ENCODE assay signal across 9 mouse cellular contexts in genomic region chr7:38166930-38167645, GRCm38 (mm10). TPM values are rescaled to one million over a fixed set of nuclear protein-coding genes. Genes with fewer than 3 reads are reported as not detected.
DNase-seq lines count a peak whose midpoint lies in the region; ATAC-seq and TF ChIP-seq lines count a peak whose summit lies in the region.
"Had no signal": no experiment of that assay in that cellular context is flagged by ENCODE, and none has a peak within 500 bp of the region (broad histone marks: within the 10 kb centered on the region; RNA-seq: fewer than 3 reads in every experiment).

No protein-coding gene starts in this region.

- no peak overlapping the region for H3K27ac ChIP-seq in forebrain, embryonic 13.5 days
- H3K27ac ChIP-seq in forebrain, embryonic 11.5 days (ENCODE audit: low read depth, low read length), result no peak overlapping the region
- H3K27ac ChIP-seq in testis, adult 2 months (ENCODE audit: control insufficient read depth, insufficient read depth, low read depth, low read length), result no peak overlapping the region
- no peak overlapping the region for H3K27ac ChIP-seq in liver, embryonic 14.5 days
- H3K27ac ChIP-seq in stomach, postnatal 0 days (replicated peaks), result no peak overlapping the region

- no peaks in the 10 kb centered on the region for H3K36me3 ChIP-seq in forebrain, embryonic 13.5 days (ENCODE audit: poor library complexity, severe bottlenecking)
- H3K36me3 ChIP-seq in forebrain, embryonic 11.5 days (ENCODE audit: control insufficient read depth, insufficient read depth, low read length), result no peaks in the 10 kb centered on the region
- no peaks in the 10 kb centered on the region for H3K36me3 ChIP-seq in testis, adult 2 months (ENCODE audit: control insufficient read depth, insufficient read depth, low read length)
- no peaks in the 10 kb centered on the region for H3K36me3 ChIP-seq in liver, embryonic 14.5 days (replicated peaks; ENCODE audit: control insufficient read depth, insufficient read depth, low read depth)
- no peaks in the 10 kb centered on the region for H3K36me3 ChIP-seq in stomach, postnatal 0 days (ENCODE audit: control insufficient read depth, insufficient read depth, low read length)

- TF ChIP-seq CTCF in testis, adult 2 months (IDR thresholded peaks at IDR 0.05; ENCODE audit: control insufficient read depth, insufficient read depth, insufficient replicate concordance, low read depth, low read length), result no peak
- TF ChIP-seq CTCF in liver, embryonic 14.5 days (IDR thresholded peaks at IDR 0.05; ENCODE audit: low read depth), result no peak
- TF ChIP-seq CTCF in stomach, postnatal 0 days (IDR thresholded peaks at IDR 0.05; ENCODE audit: low read depth), result no peak

- no peak for TF ChIP-seq EP300 in liver, embryonic 14.5 days (IDR thresholded peaks at IDR 0.05; ENCODE audit: low read depth)
- no peak for TF ChIP-seq EP300 in stomach, postnatal 0 days (optimal IDR thresholded peaks at IDR 0.05)

- no peak overlapping the region for H3K4me3 ChIP-seq in forebrain, embryonic 13.5 days
- no peak overlapping the region for H3K4me3 ChIP-seq in forebrain, embryonic 11.5 days (ENCODE audit: low read depth, low read length)
- H3K4me3 ChIP-seq in testis, adult 2 months (ENCODE audit: control insufficient read depth, low read depth, low read length), result 0 out of 2 replicates have a peak overlapping the region, but pooled peaks have one; percentile 6
- no peak overlapping the region for H3K4me3 ChIP-seq in liver, embryonic 14.5 days (ENCODE audit: insufficient read depth in 1 of 2, low read depth in 2 of 2, low read length in 2 of 2)
- no peak overlapping the region for H3K4me3 ChIP-seq in stomach, postnatal 0 days (ENCODE audit: low read depth, low read length)

- 71% methylated on average over 21 of the region's 21 CpGs for WGBS in forebrain, embryonic 13.5 days
- WGBS in forebrain, embryonic 11.5 days, result 69% methylated on average over 21 of the region's 21 CpGs
- 21% methylated on average over 21 of the region's 21 CpGs for whole genome bisulfite sequencing in liver, embryonic 14.5 days (ENCODE audit: insufficient replicate concordance)
- WGBS in stomach, postnatal 0 days, result 26% methylated on average over 21 of the region's 21 CpGs

- H3K4me2 ChIP-seq in forebrain, embryonic 13.5 days, result peak overlapping the region; percentile 18; the same call in 1 of the 2 replicates
- H3K4me2 ChIP-seq in forebrain, embryonic 11.5 days (ENCODE audit: low read depth, low read length, severe bottlenecking), result no peak overlapping the region
- H3K4me2 ChIP-seq in liver, embryonic 14.5 days (ENCODE audit: low read depth), result peak overlapping the region; percentile 30
- peak overlapping the region; percentile 45 for H3K4me2 ChIP-seq in stomach, postnatal 0 days (replicated peaks; ENCODE audit: low read depth)

- no peak overlapping the region for H3K9ac ChIP-seq in forebrain, embryonic 13.5 days
- no peak overlapping the region for H3K9ac ChIP-seq in forebrain, embryonic 11.5 days (ENCODE audit: low read length)
- no peak overlapping the region for H3K9ac ChIP-seq in liver, embryonic 14.5 days (replicated peaks)
- H3K9ac ChIP-seq in stomach, postnatal 0 days (ENCODE audit: low read length), result 0 out of 2 replicates have a peak overlapping the region, but pooled peaks have one; percentile 27

- ATAC-seq in forebrain, embryonic 13.5 days, result 0 out of 2 replicates have a peak, but pooled peaks have one; percentile 28
- ATAC-seq in forebrain, embryonic 11.5 days (replicated peaks; ENCODE audit: low FRiP score), result no peak
- ATAC-seq in liver, embryonic 14.5 days (ENCODE audit: insufficient read depth), result no peak
- ATAC-seq in stomach, postnatal 0 days (ENCODE audit: low FRiP score, low TSS enrichment), result no peak

- no peaks in the 10 kb centered on the region for H3K27me3 ChIP-seq in forebrain, embryonic 13.5 days
- no peaks in the 10 kb centered on the region for H3K27me3 ChIP-seq in forebrain, embryonic 11.5 days (ENCODE audit: control insufficient read depth, insufficient read depth, low read length)
- H3K27me3 ChIP-seq in testis, adult 2 months (ENCODE audit: control insufficient read depth, insufficient read depth, low read length), result no peaks in the 10 kb centered on the region
- H3K27me3 ChIP-seq in liver, embryonic 14.5 days (ENCODE audit: control insufficient read depth, insufficient read depth, low read length), result no peaks in the 10 kb centered on the region
- no peaks in the 10 kb centered on the region for H3K27me3 ChIP-seq in stomach, postnatal 0 days (ENCODE audit: control insufficient read depth, insufficient read depth, low read length)

- no peak for DNase-seq in forebrain, embryonic 11.5 days (ENCODE audit: low spot score)
- no peak for DNase-seq in testis, postnatal 10 days (ENCODE audit: low spot score)
- no peak for DNase-seq in liver, embryonic 14.5 days (ENCODE audit: low read depth in 3 of 3, low spot score in 3 of 3)
- DNase-seq in stomach, postnatal 0 days (ENCODE audit: low spot score), result no peak
- DNase-seq in left cerebral cortex, adult 9 months (ENCODE audit: low spot score in 2 of 2), result no peak
- no peak for DNase-seq in layer of hippocampus, adult 8-10 months (ENCODE audit: low spot score in 2 of 2)
- DNase-seq: gastrocnemius, postnatal 36 days had no signal

- H3K4me1 ChIP-seq in forebrain, embryonic 13.5 days, result no peaks in the 10 kb centered on the region
- no peaks in the 10 kb centered on the region for H3K4me1 ChIP-seq in forebrain, embryonic 11.5 days (replicated peaks; ENCODE audit: control insufficient read depth, insufficient read depth, low read length)
- H3K4me1 ChIP-seq in testis, adult 2 months (ENCODE audit: control insufficient read depth, insufficient read depth, low read length), result peaks cover 3% of the 10 kb centered on the region; the same call in 1 of the 2 replicates
- H3K4me1 ChIP-seq in liver, embryonic 14.5 days (replicated peaks; ENCODE audit: control insufficient read depth in 2 of 2, insufficient read depth in 2 of 2, low read length in 1 of 2), result peaks cover 3 to 6% of the 10 kb centered on the region in 2 experiments; a peak in 1 of 4 replicates
- no peaks in the 10 kb centered on the region for H3K4me1 ChIP-seq in stomach, postnatal 0 days (replicated peaks; ENCODE audit: control insufficient read depth, insufficient read depth)

- no peak for TF ChIP-seq POLR2A in testis, adult 2 months (IDR thresholded peaks at IDR 0.05; ENCODE audit: control insufficient read depth, low read depth, low read length)

- no peaks in the 10 kb centered on the region for H3K9me3 ChIP-seq in forebrain, embryonic 13.5 days (replicated peaks)
- H3K9me3 ChIP-seq in forebrain, embryonic 11.5 days (ENCODE audit: control insufficient read depth, low read length), result no peaks in the 10 kb centered on the region
- no peaks in the 10 kb centered on the region for H3K9me3 ChIP-seq in liver, embryonic 14.5 days (ENCODE audit: control insufficient read depth, low read length)
- no peaks in the 10 kb centered on the region for H3K9me3 ChIP-seq in stomach, postnatal 0 days (ENCODE audit: control insufficient read depth, low read length)

RNA-seq across cellular contexts. Expression of gene 1600014C10Rik, which starts 15.9 kb away (rescaled TPM):
- polyA plus RNA-seq in forebrain, embryonic 13.5 days (2015; fragmentation: Nextera tagmentation; extraction: Ambion mirVana), result 12.5 and 14.0 TPM in 2 replicates
- 12.7 and 13.9 TPM in 2 replicates for polyA plus RNA-seq in forebrain, embryonic 11.5 days (2014; fragmentation: Nextera tagmentation; extraction: Ambion mirVana)
- 1.9 and 3.1 TPM in 2 replicates for polyA plus RNA-seq in testis, adult 2 months (2012; rRNA removed)
- polyA plus RNA-seq in liver, embryonic 14.5 days (2012; rRNA removed), result 3.6 and 4.7 TPM in 2 replicates
- 10.3 and 11.2 TPM in 2 replicates for polyA plus RNA-seq in liver, embryonic 14.5 days (2014; fragmentation: Nextera tagmentation; extraction: Ambion mirVana)
- 9.6 and 10.3 TPM in 2 replicates for polyA plus RNA-seq in stomach, postnatal 0 days (2015; fragmentation: Nextera tagmentation; extraction: Ambion mirVana)
- 10 to 100 TPM; 24.6 to 30.9 (median 28.9) TPM for total RNA-seq in layer of hippocampus, adult 8-10 months (2022)

RNA-seq across cellular contexts. Expression of gene Ccne1, which starts 59.8 kb away (rescaled TPM):
- 25.9 and 31.9 TPM in 2 replicates for polyA plus RNA-seq in forebrain, embryonic 13.5 days (2015; fragmentation: Nextera tagmentation; extraction: Ambion mirVana)
- polyA plus RNA-seq in forebrain, embryonic 11.5 days (2014; fragmentation: Nextera tagmentation; extraction: Ambion mirVana), result 68.6 and 71.1 TPM in 2 replicates
- polyA plus RNA-seq in testis, adult 2 months (2012; rRNA removed), result 5.7 and 5.9 TPM in 2 replicates
- polyA plus RNA-seq in liver, embryonic 14.5 days (2012; rRNA removed), result 51.2 and 71.1 TPM in 2 replicates
- 87.8 and 94.9 TPM in 2 replicates for polyA plus RNA-seq in liver, embryonic 14.5 days (2014; fragmentation: Nextera tagmentation; extraction: Ambion mirVana)
- 14.2 and 15.3 TPM in 2 replicates for polyA plus RNA-seq in stomach, postnatal 0 days (2015; fragmentation: Nextera tagmentation; extraction: Ambion mirVana)
- 10 to 100 TPM; 13.1 to 17.3 (median 13.9) TPM for total RNA-seq in layer of hippocampus, adult 8-10 months (2022)
